24 mouse cellular contexts compared by ENCODE assay signal in genomic region chr15:73950931-73951330, GRCm38 (mm10).
DNase-seq lines count a peak whose midpoint lies in the region; ATAC-seq and TF ChIP-seq lines count a peak whose summit lies in the region.
"Had no signal": no experiment of that assay in that cellular context is flagged by ENCODE, and none has a peak within 500 bp of the region (broad histone marks: within the 10 kb centered on the region; RNA-seq: fewer than 3 reads in every experiment).

No protein-coding gene starts in this region.

- intact Hi-C loops in gastrocnemius, adult 2 months (cut with DNase I): no loop called here

- H3K4me2 ChIP-seq in kidney, embryonic 16.5 days (replicated peaks; ENCODE audit: low read depth, low read length): no peak overlapping the region

- DNase-seq in ES-CJ7 (ENCODE audit: low read depth, low spot score) (peak; percentile 19), R1 (ENCODE audit: low read depth, low spot score) (peak; percentile 60), ZHBTc4 (ENCODE audit: low read depth, low spot score) (peak; percentile 50)
- no peak for DNase-seq in layer of hippocampus, adult 2 months (ENCODE audit: low spot score in 2 of 2)
- DNase-seq in gastrocnemius, adult 2 months: no peak
- DNase-seq: adrenal gland, adult 2 months; adrenal gland, adult 8-10 months; adrenal gland, postnatal 10 days; adrenal gland, postnatal 14 days; adrenal gland, postnatal 25 days; adrenal gland, postnatal 36 days; B cell, adult 2 months; cerebellum, adult 11 months; cerebellum, adult 11-12 months; cerebellum, adult 18-20 months; cerebellum, adult 2 months; cerebellum, adult 8-10 months; cerebellum, adult 9-10 months had no signal

- H3K4me1 ChIP-seq in kidney, embryonic 16.5 days (ENCODE audit: insufficient read depth, low read length): no peaks in the 10 kb centered on the region

- no peak overlapping the region for H3K9ac ChIP-seq in kidney, embryonic 16.5 days (replicated peaks; ENCODE audit: low read length)

- no peak for TF ChIP-seq CTCF in layer of hippocampus, adult 2 months (conservative IDR thresholded peaks at IDR 0.05)
- TF ChIP-seq CTCF in gastrocnemius, adult 2 months (IDR thresholded peaks at IDR 0.05): no peak

- no peaks in the 10 kb centered on the region for H3K9me3 ChIP-seq in kidney, embryonic 16.5 days (ENCODE audit: low read length)

- H3K4me3 ChIP-seq in layer of hippocampus, adult 2 months: no peak overlapping the region
- no peak overlapping the region for H3K4me3 ChIP-seq in kidney, embryonic 16.5 days (ENCODE audit: low read length)
- H3K4me3 ChIP-seq in gastrocnemius, adult 2 months: no peak overlapping the region

- H3K36me3 ChIP-seq in kidney, embryonic 16.5 days (ENCODE audit: insufficient read depth, low read length): no peaks in the 10 kb centered on the region
- H3K36me3 ChIP-seq: G1E had no signal

- H3K27ac ChIP-seq in layer of hippocampus, adult 2 months: no peak overlapping the region
- no peak overlapping the region for H3K27ac ChIP-seq in kidney, embryonic 16.5 days (ENCODE audit: low read length)
- no peak overlapping the region for H3K27ac ChIP-seq in gastrocnemius, adult 2 months

- 84% methylated on average over 6 of the region's 6 CpGs for WGBS in kidney, embryonic 16.5 days

- ATAC-seq in kidney, embryonic 16.5 days (ENCODE audit: low FRiP score, low TSS enrichment): no peak
- ATAC-seq: activated CD4-positive, CD25-positive, alpha-beta regulatory T cell, adult 4 months; CD4-positive, CD25-positive, alpha-beta regulatory T cell, adult 4 months; Patski had no signal

- no peaks in the 10 kb centered on the region for H3K27me3 ChIP-seq in kidney, embryonic 16.5 days (ENCODE audit: insufficient read depth, low read length)
- H3K27me3 ChIP-seq: CH12.LX had no signal

Comparison
In these comparisons a context has a peak if more than half of its experiments do, and no peak if none do; other contexts are left out.
1. DNase-seq: peak in ES-CJ7 (single experiment), R1 (single experiment) and ZHBTc4 (single experiment); none in layer of hippocampus, adult 2 months (0 of 2) and gastrocnemius, adult 2 months (single experiment).